Mouse (Mus musculus) heart, embryonic 11.5 days (tissue): ENCODE results near the gene Ebf4. TPM values are rescaled to one million over a fixed set of nuclear protein-coding genes. Genes with fewer than 3 reads are reported as not detected.

Experiments
- ATAC-seq: fragments of 200-750 bp; cut with Nextera tagmentation; replicated peaks from 2 replicates; pipeline ENCODE4 v1.8.0; 2017; ENCODE audit warnings: moderate library complexity; ENCODE audit not compliant: insufficient number of reproducible peaks, low FRiP score, low TSS enrichment
- H3K27ac ChIP-seq: fragments of 300-500 bp; sonication (generic); 2 replicates; pipeline ENCODE4 v1.5.1; 2014; ENCODE audit warnings: mild to moderate bottlenecking, low read depth, low read length
- H3K27me3 ChIP-seq: fragments of 300-500 bp; sonication (generic); 2 replicates; pipeline ENCODE4 v1.6.1; 2014; ENCODE audit warnings: mild to moderate bottlenecking, low read length, mixed read lengths; ENCODE audit not compliant: control insufficient read depth, insufficient read depth
- H3K36me3 ChIP-seq: fragments of 300-500 bp; sonication (generic); 2 replicates; pipeline ENCODE4 v1.6.1; 2014; ENCODE audit warnings: mild to moderate bottlenecking, low read length, moderate library complexity, mixed read lengths; ENCODE audit not compliant: control insufficient read depth, insufficient read depth
- H3K4me1 ChIP-seq: fragments of 300-500 bp; sonication (generic); 2 replicates; pipeline ENCODE4 v1.6.1; 2014; ENCODE audit warnings: low read length; ENCODE audit not compliant: control insufficient read depth, insufficient read depth
- H3K4me2 ChIP-seq: fragments of 300-500 bp; sonication (generic); 2 replicates; pipeline ENCODE4 v1.6.1; 2014; ENCODE audit warnings: mild to moderate bottlenecking, moderate library complexity
- H3K4me3 ChIP-seq: fragments of 300-500 bp; sonication (generic); 2 replicates; pipeline ENCODE4 v1.5.1; 2014; ENCODE audit warnings: low read depth, low read length
- H3K9ac ChIP-seq: fragments of 300-500 bp; sonication (generic); 2 replicates; pipeline ENCODE4 v1.6.1; 2014; ENCODE audit warnings: mild to moderate bottlenecking, low read depth, low read length, moderate library complexity
- H3K9me3 ChIP-seq: fragments of 300-500 bp; sonication (generic); replicated peaks from 2 replicates; pipeline ENCODE4 v1.6.1; 2016; ENCODE audit warnings: low read length; ENCODE audit not compliant: control insufficient read depth
- WGBS: fragments of 180-500 bp; shearing (Covaris S2); extraction: QIAGEN DNeasy Blood & Tissue Kit; methylation state at CpG from one replicate; pipeline ENCODE4 v1.1.7; 2014; ENCODE audit not compliant: insufficient replicate concordance; 5-methylcytosine and 5-hydroxymethylcytosine counted together
- polyA plus RNA-seq: library from polyadenylated mRNA; unstranded; fragments of >200 nt; fragmentation: Nextera tagmentation; extraction: Ambion mirVana; gene quantifications from 2 replicates; pipeline ENCODE4 v1.2.1, GENCODE M21; 2014

Gene Ebf4
- polyA plus RNA-seq, 1 experiment from 2014 or later, result 1.1 TPM

GRCm38 (mm10) chr2:130303014-130303413 is 8.0 kb downstream of the Ebf4 start:
- H3K4me1 ChIP-seq, result no peaks in the 10 kb centered on the region
- 49% methylated on average over 4 of the region's 4 CpGs for WGBS
- H3K4me3 ChIP-seq, result no peak overlapping the region
- H3K27me3 ChIP-seq, result no peaks in the 10 kb centered on the region; the same call in 1 of the 2 replicates
- no peak overlapping the region for H3K27ac ChIP-seq
- ATAC-seq, result no peak
- no peak overlapping the region for H3K9ac ChIP-seq
- no peak overlapping the region for H3K4me2 ChIP-seq
- no peaks in the 10 kb centered on the region for H3K36me3 ChIP-seq
- no peaks in the 10 kb centered on the region for H3K9me3 ChIP-seq

- H3K27me3 ChIP-seq, result no peaks in the 10 kb centered on the region
- ATAC-seq, result no peak
- H3K27ac ChIP-seq, result no peak overlapping the region
- H3K9ac ChIP-seq, result no peak overlapping the region
- no peak overlapping the region for H3K4me3 ChIP-seq
- no peaks in the 10 kb centered on the region for H3K36me3 ChIP-seq
- no peaks in the 10 kb centered on the region for H3K4me1 ChIP-seq
- 68% methylated on average over 1 of the region's 1 CpGs for WGBS
- no peak overlapping the region for H3K4me2 ChIP-seq
- H3K9me3 ChIP-seq, result no peaks in the 10 kb centered on the region
Observed at GRCm38 (mm10) chr2:130327057-130327456, 32.1 kb downstream of the Ebf4 start.

GRCm38 (mm10) chr2:130329502-130329901 is 34.5 kb downstream of the Ebf4 start:
- H3K27me3 ChIP-seq, result no peaks in the 10 kb centered on the region
- 83% methylated on average over 2 of the region's 2 CpGs for WGBS
- no peaks in the 10 kb centered on the region for H3K9me3 ChIP-seq
- H3K36me3 ChIP-seq, result no peaks in the 10 kb centered on the region
- no peak overlapping the region for H3K9ac ChIP-seq
- no peak for ATAC-seq
- H3K4me3 ChIP-seq, result no peak overlapping the region
- H3K4me2 ChIP-seq, result no peak overlapping the region
- no peaks in the 10 kb centered on the region for H3K4me1 ChIP-seq
- no peak overlapping the region for H3K27ac ChIP-seq

GRCm38 (mm10) chr2:130335112-130335511 is 40.1 kb downstream of the Ebf4 start:
- no peaks in the 10 kb centered on the region for H3K36me3 ChIP-seq
- ATAC-seq, result no peak
- no peaks in the 10 kb centered on the region for H3K9me3 ChIP-seq
- 82% methylated on average over 6 of the region's 6 CpGs for WGBS
- no peak overlapping the region for H3K27ac ChIP-seq
- peaks cover 10% of the 10 kb centered on the region; the same call in 1 of the 2 replicates for H3K27me3 ChIP-seq
- H3K9ac ChIP-seq, result no peak overlapping the region
- H3K4me3 ChIP-seq, result no peak overlapping the region
- no peak overlapping the region for H3K4me2 ChIP-seq
- H3K4me1 ChIP-seq, result no peaks in the 10 kb centered on the region

- WGBS, result 77% methylated on average over 8 of the region's 8 CpGs
- Histone ChIP-seq H3K27me3 (peaks cover 9% of the 10 kb centered on the region; the same call in 1 of the 2 replicates), H3K27ac (no peak overlapping the region), H3K9ac (no peak overlapping the region), H3K9me3 (no peaks in the 10 kb centered on the region), H3K4me3 (no peak overlapping the region), H3K36me3 (no peaks in the 10 kb centered on the region), H3K4me2 (no peak overlapping the region), H3K4me1 (no peaks in the 10 kb centered on the region)
- ATAC-seq, result no peak
Observed at GRCm38 (mm10) chr2:130340464-130341219, 45.7 kb downstream of the Ebf4 start.

- Histone ChIP-seq H3K9me3 (no peaks in the 10 kb centered on the region), H3K4me3 (no peak overlapping the region), H3K27me3 (peaks cover 5% of the 10 kb centered on the region; the same call in 1 of the 2 replicates), H3K36me3 (no peaks in the 10 kb centered on the region), H3K27ac (no peak overlapping the region), H3K9ac (no peak overlapping the region), H3K4me2 (no peak overlapping the region), H3K4me1 (no peaks in the 10 kb centered on the region)
- 82% methylated on average over 7 of the region's 7 CpGs for WGBS
- no peak for ATAC-seq
Observed at GRCm38 (mm10) chr2:130341220-130341580, 46.2 kb downstream of the Ebf4 start.

- Histone ChIP-seq H3K4me2 (no peak overlapping the region), H3K4me1 (no peaks in the 10 kb centered on the region), H3K36me3 (no peaks in the 10 kb centered on the region), H3K4me3 (no peak overlapping the region), H3K27me3 (no peaks in the 10 kb centered on the region), H3K27ac (no peak overlapping the region), H3K9ac (no peak overlapping the region), H3K9me3 (no peaks in the 10 kb centered on the region)
- no peak for ATAC-seq
- WGBS, result 72% methylated on average over 3 of the region's 3 CpGs
Observed at GRCm38 (mm10) chr2:130350376-130350775, 55.4 kb downstream of the Ebf4 start.

- no peaks in the 10 kb centered on the region for H3K9me3 ChIP-seq
- no peak overlapping the region for H3K4me2 ChIP-seq
- no peaks in the 10 kb centered on the region for H3K36me3 ChIP-seq
- H3K4me3 ChIP-seq, result no peak overlapping the region
- WGBS, result 37% methylated on average over 5 of the region's 5 CpGs
- no peak overlapping the region for H3K9ac ChIP-seq
- no peaks in the 10 kb centered on the region for H3K4me1 ChIP-seq
- no peak overlapping the region for H3K27ac ChIP-seq
- no peaks in the 10 kb centered on the region for H3K27me3 ChIP-seq
- ATAC-seq, result no peak
Observed at GRCm38 (mm10) chr2:130351758-130352339, 56.9 kb downstream of the Ebf4 start.

- Histone ChIP-seq H3K27me3 (peaks cover 12% of the 10 kb centered on the region), H3K4me3 (no peak overlapping the region), H3K27ac (no peak overlapping the region), H3K36me3 (no peaks in the 10 kb centered on the region), H3K9me3 (no peaks in the 10 kb centered on the region), H3K4me2 (no peak overlapping the region), H3K9ac (no peak overlapping the region), H3K4me1 (no peaks in the 10 kb centered on the region)
- WGBS, result 89% methylated on average over 8 of the region's 8 CpGs
- no peak for ATAC-seq
Observed at GRCm38 (mm10) chr2:130353411-130353810, 58.4 kb downstream of the Ebf4 start.
